Mouse (Mus musculus) hindbrain, embryonic 14.5 days (tissue): ENCODE results near the gene Hepacam. TPM values are rescaled to one million over a fixed set of nuclear protein-coding genes. Genes with fewer than 3 reads are reported as not detected.

Experiments used
- ATAC-seq: fragments of 200-750 bp; cut with Nextera tagmentation; 2 replicates; pipeline ENCODE4 v1.8.0; 2017; ENCODE audit warnings: moderate number of reproducible peaks, mild to moderate bottlenecking, moderate TSS enrichment, moderate library complexity; ENCODE audit not compliant: low FRiP score
- DNase-seq: peaks from one replicate; pipeline ENCODE4 v3.0.0-alpha.2; 2015; ENCODE audit warnings: low spot score
- H3K27ac ChIP-seq: fragments of 300-500 bp; sonication (generic); 2 replicates; pipeline ENCODE4 v1.5.1; 2014; ENCODE audit warnings: mild to moderate bottlenecking, moderate library complexity
- H3K27me3 ChIP-seq: fragments of 300-500 bp; sonication (generic); 2 replicates; pipeline ENCODE4 v1.6.1; 2014; ENCODE audit warnings: mild to moderate bottlenecking, low read length, mixed read lengths; ENCODE audit not compliant: control insufficient read depth, insufficient read depth
- H3K36me3 ChIP-seq: fragments of 300-500 bp; sonication (generic); replicated peaks from 2 replicates; pipeline ENCODE4 v1.6.1; 2014; ENCODE audit not compliant: control insufficient read depth, insufficient read depth
- H3K4me1 ChIP-seq: fragments of 300-500 bp; sonication (generic); replicated peaks from 2 replicates; pipeline ENCODE4 v1.6.1; 2014; ENCODE audit warnings: antibody characterized with exemption, low read length, mixed read lengths; ENCODE audit not compliant: control insufficient read depth, insufficient read depth
- H3K4me2 ChIP-seq: fragments of 300-500 bp; sonication (generic); replicated peaks from 2 replicates; pipeline ENCODE4 v1.6.1; 2014; ENCODE audit warnings: mild to moderate bottlenecking, moderate library complexity
- H3K4me3 ChIP-seq: fragments of 300-500 bp; sonication (generic); replicated peaks from 2 replicates; pipeline ENCODE4 v1.5.1; 2014; ENCODE audit warnings: mild to moderate bottlenecking, low read length
- H3K9ac ChIP-seq: fragments of 300-500 bp; sonication (generic); 2 replicates; pipeline ENCODE4 v1.6.1; 2014
- H3K9me3 ChIP-seq: fragments of 300-500 bp; sonication (generic); 2 replicates; pipeline ENCODE4 v1.6.1; 2016; ENCODE audit warnings: low read length; ENCODE audit not compliant: control insufficient read depth
- WGBS: fragments of 180-500 bp; shearing (Covaris S2); extraction: QIAGEN DNeasy Blood & Tissue Kit; methylation state at CpG from one replicate; pipeline ENCODE4 v1.1.7; 2014; 5-methylcytosine and 5-hydroxymethylcytosine counted together
- polyA plus RNA-seq: library from polyadenylated mRNA; unstranded; fragments of >200 nt; fragmentation: Nextera tagmentation; extraction: Ambion mirVana; gene quantifications from 2 replicates; pipeline ENCODE4 v1.2.1, GENCODE M21; 2014

Hepacam gene
- polyA plus RNA-seq, 1 experiment from 2014 or later: 16.8 TPM

- H3K36me3 ChIP-seq: no peaks in the 10 kb centered on the region
- 0 out of 2 replicates have a peak, but pooled peaks cover 3% of the 10 kb centered on the region for H3K4me1 ChIP-seq
- peak overlapping the region; percentile 77 for H3K27ac ChIP-seq
- H3K4me3 ChIP-seq: no peak overlapping the region
- 37% methylated on average over 7 of the region's 7 CpGs for WGBS
- no peaks in the 10 kb centered on the region for H3K27me3 ChIP-seq
- no peak overlapping the region for H3K9ac ChIP-seq
- DNase-seq: no peak
- ATAC-seq: peak; percentile 70
- H3K9me3 ChIP-seq: no peaks in the 10 kb centered on the region
- H3K4me2 ChIP-seq: no peak overlapping the region
These were observed 8.3 kb upstream of the Hepacam start for GRCm38 (mm10) chr9:37358713-37359330.

- Histone ChIP-seq H3K4me3 (no peak overlapping the region), H3K9me3 (no peaks in the 10 kb centered on the region), H3K27me3 (no peaks in the 10 kb centered on the region), H3K4me2 (no peak overlapping the region), H3K36me3 (no peaks in the 10 kb centered on the region), H3K9ac (no peak overlapping the region), H3K4me1 (0 out of 2 replicates have a peak, but pooled peaks cover 3% of the 10 kb centered on the region), H3K27ac (peak overlapping the region; percentile 77)
- DNase-seq: peak; percentile 64
- peak; percentile 77 for ATAC-seq
- 10% methylated on average over 6 of the region's 6 CpGs for WGBS
These were observed 7.6 kb upstream of the Hepacam start for GRCm38 (mm10) chr9:37359331-37360220.

- Histone ChIP-seq H3K27ac (no peak overlapping the region), H3K4me2 (no peak overlapping the region), H3K36me3 (no peaks in the 10 kb centered on the region), H3K4me3 (no peak overlapping the region), H3K27me3 (no peaks in the 10 kb centered on the region), H3K9me3 (no peaks in the 10 kb centered on the region), H3K9ac (no peak overlapping the region), H3K4me1 (0 out of 2 replicates have a peak, but pooled peaks cover 3% of the 10 kb centered on the region)
- ATAC-seq (no peak), DNase-seq (no peak)
These were observed 5.1 kb upstream of the Hepacam start for GRCm38 (mm10) chr9:37362084-37362483.

GRCm38 (mm10) chr9:37362881-37363280, 4.3 kb upstream of the Hepacam start:
- Histone ChIP-seq H3K9me3 (no peaks in the 10 kb centered on the region), H3K4me2 (no peak overlapping the region), H3K27me3 (no peaks in the 10 kb centered on the region), H3K4me3 (no peak overlapping the region), H3K27ac (no peak overlapping the region), H3K4me1 (0 out of 2 replicates have a peak, but pooled peaks cover 3% of the 10 kb centered on the region), H3K36me3 (no peaks in the 10 kb centered on the region), H3K9ac (no peak overlapping the region)
- no peak for DNase-seq
- WGBS: 80% methylated on average over 1 of the region's 1 CpGs
- ATAC-seq: no peak

- DNase-seq: no peak
- H3K4me2 ChIP-seq: no peak overlapping the region
- no peaks in the 10 kb centered on the region for H3K27me3 ChIP-seq
- ATAC-seq: no peak
- H3K4me1 ChIP-seq: 0 out of 2 replicates have a peak, but pooled peaks cover 3% of the 10 kb centered on the region
- no peak overlapping the region for H3K4me3 ChIP-seq
- WGBS: 69% methylated on average over 3 of the region's 3 CpGs
- H3K9ac ChIP-seq: no peak overlapping the region
- no peak overlapping the region for H3K27ac ChIP-seq
- H3K36me3 ChIP-seq: no peaks in the 10 kb centered on the region
- no peaks in the 10 kb centered on the region for H3K9me3 ChIP-seq
These were observed 3.6 kb upstream of the Hepacam start for GRCm38 (mm10) chr9:37363551-37363950.

GRCm38 (mm10) chr9:37364392-37364791, 2.8 kb upstream of the Hepacam start:
- Histone ChIP-seq H3K4me3 (no peak overlapping the region), H3K9me3 (no peaks in the 10 kb centered on the region), H3K4me1 (0 out of 2 replicates have a peak, but pooled peaks cover 2% of the 10 kb centered on the region), H3K27ac (no peak overlapping the region), H3K9ac (no peak overlapping the region), H3K4me2 (no peak overlapping the region), H3K27me3 (no peaks in the 10 kb centered on the region), H3K36me3 (no peaks in the 10 kb centered on the region)
- DNase-seq (no peak), ATAC-seq (no peak)
- WGBS: 64% methylated on average over 3 of the region's 3 CpGs

- no peak for DNase-seq
- no peak for ATAC-seq
- H3K9ac ChIP-seq: no peak overlapping the region
- no peak overlapping the region for H3K4me2 ChIP-seq
- WGBS: 68% methylated on average over 5 of the region's 5 CpGs
- H3K27me3 ChIP-seq: no peaks in the 10 kb centered on the region
- H3K27ac ChIP-seq: no peak overlapping the region
- no peaks in the 10 kb centered on the region for H3K4me1 ChIP-seq
- no peaks in the 10 kb centered on the region for H3K36me3 ChIP-seq
- H3K9me3 ChIP-seq: no peaks in the 10 kb centered on the region
- H3K4me3 ChIP-seq: no peak overlapping the region
These were observed 1.4 kb upstream of the Hepacam start for GRCm38 (mm10) chr9:37365706-37366105.

GRCm38 (mm10) chr9:37368081-37368830, 1.1 kb downstream of the Hepacam start:
- H3K4me3 ChIP-seq: no peak overlapping the region; the same call in 1 of the 2 replicates
- DNase-seq (no peak), ATAC-seq (0 out of 2 replicates have a peak, but pooled peaks have one; percentile 6)
- no peak overlapping the region for H3K9ac ChIP-seq
- no peaks in the 10 kb centered on the region for H3K27me3 ChIP-seq
- 84% methylated on average over 11 of the region's 11 CpGs for WGBS
- peak overlapping the region; percentile 65 for H3K27ac ChIP-seq
- no peaks in the 10 kb centered on the region for H3K36me3 ChIP-seq
- H3K9me3 ChIP-seq: no peaks in the 10 kb centered on the region
- no peaks in the 10 kb centered on the region for H3K4me1 ChIP-seq
- H3K4me2 ChIP-seq: peak overlapping the region; percentile 30

- no peaks in the 10 kb centered on the region for H3K9me3 ChIP-seq
- no peak overlapping the region for H3K9ac ChIP-seq
- H3K27ac ChIP-seq: 0 out of 2 replicates have a peak overlapping the region, but pooled peaks have one; percentile 65
- ATAC-seq (no peak), DNase-seq (no peak)
- peak overlapping the region; percentile 30 for H3K4me2 ChIP-seq
- no peak overlapping the region; the same call in 1 of the 2 replicates for H3K4me3 ChIP-seq
- no peaks in the 10 kb centered on the region for H3K27me3 ChIP-seq
- 82% methylated on average over 8 of the region's 8 CpGs for WGBS
- no peaks in the 10 kb centered on the region for H3K4me1 ChIP-seq
- H3K36me3 ChIP-seq: no peaks in the 10 kb centered on the region
These were observed 1.7 kb downstream of the Hepacam start for GRCm38 (mm10) chr9:37368860-37369259.
